Mouse (Mus musculus) heart, adult 8-10 months (tissue): ENCODE results near the gene Cntn5. TPM values are rescaled to one million over a fixed set of nuclear protein-coding genes. Genes with fewer than 3 reads are reported as not detected.

ENCODE experiments used
- DNase-seq: peaks from one replicate; pipeline ENCODE4 v3.0.0; 2022; ENCODE audit warnings: low spot score
- total RNA-seq, 4 experiments: library from RNA; stranded (reverse); gene quantifications; 2 replicates each; pipeline ENCODE4 v1.2.4; 2022

Gene Cntn5
- total RNA-seq, 4 experiments from 2014 or later, result 0.63 to 1.2 (median 0.82) TPM

DNA sequence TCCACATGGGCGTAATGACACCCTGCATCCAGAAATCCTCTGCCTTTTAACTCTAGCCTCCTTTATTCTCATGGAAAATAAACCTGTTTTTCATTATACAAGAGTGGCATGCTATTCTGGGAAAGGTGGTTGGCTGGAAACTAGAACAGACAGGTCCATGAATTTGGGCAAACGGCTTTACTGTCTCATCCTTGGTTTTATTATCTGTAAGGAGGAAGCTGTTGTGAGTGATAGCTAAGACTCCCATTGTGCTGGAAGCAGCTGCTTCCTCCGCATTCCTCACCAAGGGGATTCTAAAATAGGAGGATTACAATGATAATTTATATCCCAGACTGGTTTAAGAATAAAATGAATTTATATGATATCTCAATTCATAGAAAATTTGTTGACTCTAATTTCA lies 955.2 kb downstream of the Cntn5 start:
- DNase-seq, result no peak

DNA sequence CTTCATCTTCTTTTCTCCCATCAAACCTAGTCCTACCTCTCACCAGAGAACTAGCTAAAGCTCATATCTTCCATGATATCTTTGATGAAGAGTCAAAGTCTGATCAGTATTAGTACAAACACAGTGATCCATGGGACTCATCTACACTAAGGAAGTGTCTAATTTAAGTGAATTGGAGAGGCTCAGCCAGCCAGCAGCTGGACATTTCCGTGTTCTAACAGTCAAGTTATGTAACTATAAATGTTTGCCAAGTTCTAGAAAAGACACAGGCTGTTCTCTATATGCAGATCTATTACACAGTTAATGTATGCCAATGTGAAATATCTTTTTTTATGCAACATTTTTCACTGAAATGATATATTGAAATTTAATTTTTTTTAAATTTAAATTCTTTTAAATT lies 959.7 kb downstream of the Cntn5 start:
- DNase-seq, result no peak

DNA sequence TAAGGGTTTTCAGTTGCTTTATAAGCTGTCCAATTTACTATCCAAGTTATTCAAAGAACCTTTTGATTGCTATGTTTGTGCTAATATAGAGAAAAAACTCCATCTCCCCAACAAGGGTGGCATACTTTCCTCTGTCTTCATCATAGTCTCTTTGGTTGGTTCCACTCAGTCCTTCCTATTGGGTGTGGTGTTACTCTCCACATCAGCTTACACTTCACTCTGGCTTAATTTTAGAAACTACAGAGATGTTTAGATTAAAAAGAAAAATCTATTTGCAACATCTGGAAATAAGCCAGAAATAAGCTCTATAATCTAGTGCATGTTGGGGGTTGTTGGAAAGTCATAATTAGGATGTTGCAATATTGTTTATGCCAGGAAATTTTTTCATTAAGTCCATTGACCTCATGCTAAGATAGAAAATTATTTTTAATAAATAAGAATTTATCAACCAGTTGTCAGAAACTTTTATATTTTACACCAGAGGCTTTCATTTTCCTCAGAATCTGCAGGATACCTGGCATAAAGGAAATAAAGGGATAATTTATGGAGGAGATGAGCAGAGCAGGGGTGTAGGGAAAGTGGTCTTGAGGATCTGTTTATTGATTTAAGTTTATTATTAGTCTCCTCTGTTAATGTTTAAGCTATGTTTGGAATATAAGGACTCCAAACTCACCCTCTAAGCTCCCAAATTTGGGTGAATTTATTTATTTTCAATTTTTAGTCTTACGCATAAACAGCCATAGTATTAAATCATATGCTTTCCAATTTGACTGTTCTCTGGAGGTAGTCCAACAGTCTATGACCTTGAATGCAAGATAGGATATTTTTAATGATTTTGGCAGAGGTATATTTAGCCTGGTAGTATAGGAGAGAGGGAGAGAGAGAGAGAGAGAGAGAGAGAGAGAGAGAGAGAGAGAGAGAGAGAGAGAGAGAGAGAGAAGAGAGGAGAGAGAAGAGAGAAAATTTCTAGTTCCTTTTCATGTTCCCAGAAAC lies 966.8 kb downstream of the Cntn5 start:
- DNase-seq, result no peak

DNA sequence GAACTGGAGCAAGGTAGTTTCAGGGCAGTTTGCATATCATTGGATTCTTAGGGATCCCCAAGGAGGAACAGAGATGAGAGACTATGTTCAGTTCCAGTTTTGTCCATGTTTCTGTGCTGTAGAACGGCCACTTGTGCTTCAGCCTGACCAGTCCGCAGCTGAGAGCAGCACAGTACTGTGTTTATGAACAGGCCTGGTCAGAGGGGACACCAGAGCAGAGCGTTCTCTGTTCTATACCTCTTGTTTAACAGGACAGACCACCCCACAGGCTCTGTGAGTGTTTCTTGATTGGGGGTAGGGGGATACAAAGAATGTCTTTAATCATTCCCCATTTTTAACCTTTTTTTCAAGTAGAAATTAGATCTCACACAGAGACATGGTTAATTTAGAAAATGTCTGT lies 984.0 kb downstream of the Cntn5 start:
- no peak for DNase-seq

DNA sequence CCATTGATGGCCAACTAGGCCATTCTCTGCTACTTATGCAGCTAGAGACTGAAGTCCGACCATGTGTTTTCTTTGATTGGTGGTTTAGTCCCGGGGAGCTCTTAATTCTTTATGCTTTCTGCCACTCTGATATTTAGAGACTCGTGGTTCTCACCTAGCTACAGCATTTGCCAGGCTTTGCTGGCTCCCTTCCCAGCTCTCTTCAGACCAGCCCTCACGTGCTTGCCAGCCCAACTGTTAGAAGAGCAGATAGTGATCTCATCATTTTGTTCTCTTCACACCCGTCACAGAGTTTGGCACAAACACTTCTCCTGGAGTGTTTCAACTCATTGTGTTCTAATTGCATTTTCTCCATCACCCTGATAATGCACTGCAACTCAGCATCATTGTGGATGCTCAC lies 1005.5 kb downstream of the Cntn5 start:
- no peak for DNase-seq

DNA sequence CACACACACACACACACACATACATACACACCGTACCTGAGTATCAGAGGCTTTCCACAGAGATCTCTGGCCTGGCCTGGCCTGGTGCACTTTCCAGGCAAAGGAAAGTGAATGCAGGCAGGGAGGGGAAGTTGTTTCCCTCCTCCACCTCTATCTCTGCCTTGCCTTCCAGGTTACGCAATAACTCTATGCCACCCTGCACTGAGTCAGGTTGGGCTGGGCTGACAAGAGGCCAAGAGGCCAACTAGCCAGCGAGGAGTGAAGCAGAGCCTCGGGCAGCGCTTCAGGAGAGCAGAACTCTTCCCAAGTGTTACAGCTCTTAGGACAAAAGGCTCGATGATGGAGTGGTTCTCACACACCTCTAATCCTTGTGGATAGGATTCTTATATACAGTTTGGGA lies 1018.4 kb downstream of the Cntn5 start:
- peak; percentile 7 for DNase-seq

DNA sequence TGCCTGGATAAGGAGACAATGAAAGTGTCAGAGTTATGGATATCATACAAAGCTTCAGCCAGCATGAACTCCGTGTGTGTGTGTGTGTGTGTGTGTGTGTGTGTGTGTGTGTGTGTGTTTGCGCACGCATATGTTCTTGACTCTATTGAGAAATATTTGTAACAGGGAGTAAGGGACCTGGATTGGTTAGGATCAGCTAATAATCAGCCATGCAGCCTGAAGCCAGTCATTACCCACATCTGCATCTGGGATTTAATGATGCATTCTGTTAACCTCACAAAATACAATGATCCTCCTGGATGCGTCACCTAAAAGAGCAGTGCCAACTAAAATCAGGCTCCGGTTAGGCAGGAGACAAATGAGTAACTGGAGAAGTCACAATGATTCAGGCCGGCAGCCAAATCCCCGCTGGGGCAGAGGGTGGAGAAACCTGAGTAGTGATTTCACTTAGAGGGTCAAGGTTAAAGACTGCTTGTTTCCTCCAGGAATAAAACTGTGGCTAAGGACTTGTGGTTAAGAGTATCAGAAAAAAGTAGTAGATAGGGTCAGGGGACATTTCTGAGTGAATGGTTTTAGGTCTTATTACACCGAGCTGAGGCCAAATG lies 1021.7 kb downstream of the Cntn5 start:
- peak; percentile 33 for DNase-seq

DNA sequence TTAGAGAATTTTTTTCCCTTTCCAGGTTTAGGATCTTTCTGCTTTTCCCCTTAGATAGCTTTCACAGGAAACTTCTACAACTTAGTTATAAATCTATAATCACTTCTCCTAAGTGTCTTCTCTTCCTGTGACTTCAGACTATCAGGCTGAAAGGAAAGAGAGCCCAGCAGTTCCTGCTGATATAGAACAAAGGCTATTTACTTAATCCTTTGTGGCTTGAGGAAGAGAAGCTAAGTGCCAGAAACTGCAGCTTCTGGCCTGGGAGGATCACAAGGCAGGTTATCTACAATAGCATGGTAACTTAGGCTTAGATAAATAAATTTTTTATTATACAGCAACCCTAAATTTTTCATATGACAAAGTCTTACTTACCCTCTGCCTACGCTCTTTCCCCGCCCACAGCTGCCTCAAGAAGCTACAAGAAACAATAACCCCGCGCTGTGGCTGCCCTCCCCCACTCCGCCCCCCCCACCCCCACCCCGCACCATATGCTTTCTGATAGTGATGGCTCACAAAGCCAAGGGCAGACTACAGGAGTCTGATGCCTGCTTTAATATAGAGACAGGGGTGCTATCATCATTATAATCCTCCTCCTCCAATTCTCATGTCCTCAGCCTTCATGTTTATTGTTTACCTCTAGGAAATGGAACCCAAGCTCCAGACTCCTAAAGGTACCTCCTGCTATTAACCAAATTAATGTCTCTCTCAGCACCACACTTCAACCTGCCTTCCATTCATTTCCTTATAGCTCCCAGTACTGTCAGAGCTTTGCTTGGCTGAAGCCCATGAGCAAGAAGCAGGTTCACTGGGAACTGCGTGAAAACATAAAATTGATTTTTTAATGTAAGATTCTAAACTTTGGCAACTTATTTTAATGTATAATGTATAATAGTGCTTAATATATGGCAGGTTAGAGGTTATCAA lies 1032.2 kb downstream of the Cntn5 start:
- no peak for DNase-seq

DNA sequence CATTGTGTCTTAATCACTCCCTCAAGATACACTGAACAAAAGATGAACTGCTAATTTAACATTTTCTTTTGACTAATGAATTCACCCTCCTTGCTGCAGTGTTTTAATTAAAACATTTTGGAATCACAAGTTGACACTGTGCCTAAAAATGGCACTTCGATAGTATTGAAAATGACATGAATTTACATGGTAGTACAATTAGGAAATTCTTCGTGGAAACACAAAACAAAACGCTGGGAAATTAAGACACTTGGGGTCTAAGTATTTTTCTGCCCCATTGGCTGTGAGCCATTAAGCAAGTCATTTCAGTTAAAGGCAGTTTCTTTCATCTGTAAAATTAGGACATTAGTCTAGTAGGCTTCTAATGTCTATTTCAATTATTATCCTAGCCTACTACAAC lies 1043.9 kb downstream of the Cntn5 start:
- no peak for DNase-seq

DNA sequence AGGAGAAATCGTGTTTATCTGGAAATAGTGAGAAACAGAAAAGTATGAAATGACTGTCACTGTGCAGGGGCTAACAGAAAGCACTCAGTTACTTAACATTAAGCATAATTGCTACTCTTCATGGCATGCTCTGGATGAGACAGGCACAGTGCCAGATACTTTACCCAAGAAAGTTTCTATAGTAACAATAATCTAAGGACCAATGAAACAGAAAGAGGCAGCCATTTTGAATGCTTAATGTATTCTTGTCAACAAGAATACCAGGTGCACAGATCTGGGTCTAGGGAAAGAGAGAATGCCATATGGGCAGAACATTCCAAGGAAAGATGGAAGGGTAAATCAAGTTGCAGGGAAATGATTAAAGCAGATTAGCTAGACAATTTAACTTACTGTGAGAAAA lies 1045.3 kb downstream of the Cntn5 start:
- no peak for DNase-seq

DNA sequence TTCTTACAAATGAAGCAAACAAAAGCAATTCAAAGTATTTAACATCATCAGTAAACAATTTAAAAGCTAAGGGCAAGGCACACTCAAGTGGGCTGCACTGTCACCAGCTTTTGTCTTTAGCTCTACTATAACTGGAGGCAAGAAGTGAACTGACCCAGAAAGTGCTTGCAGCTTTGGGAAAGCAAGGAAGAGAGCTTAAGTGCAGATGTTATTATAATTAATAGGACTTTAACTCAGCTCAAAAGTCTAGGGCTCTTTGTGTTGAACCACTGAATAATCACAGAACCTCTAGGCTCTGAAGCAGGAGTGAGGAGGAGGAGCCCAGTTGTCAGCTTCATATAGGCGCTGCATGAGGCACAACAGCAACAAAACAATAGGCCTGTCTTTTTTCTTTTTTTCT lies 1049.8 kb downstream of the Cntn5 start:
- DNase-seq, result no peak

DNA sequence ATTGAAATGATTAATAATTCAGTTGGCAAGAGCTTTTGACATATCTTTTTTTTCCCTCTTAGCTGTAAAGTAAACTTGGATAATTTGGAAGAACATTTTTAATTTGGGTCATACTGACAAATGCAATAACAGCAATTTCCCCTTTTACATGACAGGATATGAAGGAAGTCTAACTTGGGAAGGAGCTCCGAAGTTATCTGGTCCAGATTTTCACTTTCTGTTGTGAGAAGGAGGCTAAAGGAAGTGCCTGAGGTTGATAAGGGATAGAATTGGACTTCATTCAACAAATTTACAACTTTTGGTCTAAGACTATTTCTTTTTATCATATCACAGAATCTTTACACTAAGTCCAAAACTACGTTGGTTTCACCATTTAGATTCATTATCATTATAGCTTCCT lies 1074.3 kb downstream of the Cntn5 start:
- DNase-seq, result no peak

DNA sequence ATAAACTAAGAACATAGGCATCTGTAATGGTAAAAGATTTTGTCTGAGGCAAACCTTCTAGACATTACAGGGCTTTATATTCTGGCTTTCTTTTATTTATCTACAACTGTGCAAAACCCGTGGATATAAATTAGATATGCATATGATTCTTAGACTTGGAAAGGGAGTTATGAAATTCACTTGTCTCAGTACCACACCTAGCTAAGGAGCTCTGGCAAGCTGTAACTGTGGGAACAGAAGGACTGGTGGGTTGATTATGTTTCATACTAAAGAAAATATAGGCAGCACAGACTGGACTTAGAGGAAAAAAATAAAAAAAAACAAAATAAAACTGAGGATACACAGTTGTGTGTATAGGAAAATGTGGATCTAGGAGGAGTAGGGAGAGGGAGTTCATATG lies 1084.6 kb downstream of the Cntn5 start:
- no peak for DNase-seq

DNA sequence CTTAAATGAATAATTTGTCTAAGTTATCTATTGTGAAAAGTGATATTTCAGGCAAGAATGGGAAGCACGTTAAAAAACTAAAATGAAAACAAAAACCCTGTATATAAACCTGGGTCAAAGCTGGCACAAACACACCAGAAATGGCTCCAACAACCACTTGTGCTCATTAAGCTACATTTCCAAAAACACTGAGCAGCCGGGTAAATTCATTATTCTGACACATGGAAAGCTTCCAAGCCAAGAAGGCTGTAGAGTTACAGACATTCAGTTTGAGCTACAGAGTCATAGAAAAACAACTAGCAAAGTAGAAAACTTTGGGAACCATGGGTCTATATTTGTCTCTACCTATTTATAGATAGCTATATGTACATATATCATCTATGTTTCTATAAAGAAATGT lies 1087.1 kb downstream of the Cntn5 start:
- no peak for DNase-seq

DNA sequence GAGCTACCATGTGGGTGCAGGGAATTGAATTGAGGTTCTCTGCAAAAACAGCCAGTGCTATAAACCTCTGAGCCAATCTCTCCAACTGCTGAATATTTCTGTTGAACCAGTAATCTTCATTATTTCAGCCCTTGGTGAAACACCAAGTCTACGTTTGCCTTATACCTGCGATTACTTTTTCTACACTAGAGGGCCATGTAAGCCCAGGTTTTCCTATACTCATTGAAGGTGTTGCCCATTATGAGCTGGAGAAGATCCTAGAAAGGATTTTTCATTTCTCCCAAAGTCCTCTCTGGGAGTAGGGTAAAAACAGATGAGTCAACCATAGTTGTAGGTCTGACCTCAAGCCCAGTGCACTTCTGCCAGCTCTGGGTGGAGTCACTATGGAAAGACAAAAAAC lies 1105.0 kb downstream of the Cntn5 start:
- DNase-seq, result no peak

DNA sequence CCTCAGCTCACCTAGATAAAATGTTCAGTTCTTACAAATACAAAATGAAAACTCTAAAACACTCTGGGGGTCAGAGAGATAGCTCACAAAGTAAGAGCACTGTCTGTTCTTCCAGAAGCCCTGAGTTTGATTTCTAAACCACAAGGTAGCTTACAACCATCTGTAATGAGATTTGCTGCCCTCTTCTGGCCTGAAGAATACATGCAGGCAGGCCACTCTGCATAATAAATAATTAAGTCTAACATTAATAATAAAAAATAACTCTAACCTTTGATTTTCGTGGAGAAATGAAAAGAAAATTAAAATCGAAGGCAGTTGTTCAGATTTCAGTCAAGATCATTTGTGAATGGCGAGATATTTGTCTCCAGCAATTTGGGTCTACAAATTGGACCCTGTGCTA lies 1120.9 kb downstream of the Cntn5 start:
- DNase-seq, result no peak

DNA sequence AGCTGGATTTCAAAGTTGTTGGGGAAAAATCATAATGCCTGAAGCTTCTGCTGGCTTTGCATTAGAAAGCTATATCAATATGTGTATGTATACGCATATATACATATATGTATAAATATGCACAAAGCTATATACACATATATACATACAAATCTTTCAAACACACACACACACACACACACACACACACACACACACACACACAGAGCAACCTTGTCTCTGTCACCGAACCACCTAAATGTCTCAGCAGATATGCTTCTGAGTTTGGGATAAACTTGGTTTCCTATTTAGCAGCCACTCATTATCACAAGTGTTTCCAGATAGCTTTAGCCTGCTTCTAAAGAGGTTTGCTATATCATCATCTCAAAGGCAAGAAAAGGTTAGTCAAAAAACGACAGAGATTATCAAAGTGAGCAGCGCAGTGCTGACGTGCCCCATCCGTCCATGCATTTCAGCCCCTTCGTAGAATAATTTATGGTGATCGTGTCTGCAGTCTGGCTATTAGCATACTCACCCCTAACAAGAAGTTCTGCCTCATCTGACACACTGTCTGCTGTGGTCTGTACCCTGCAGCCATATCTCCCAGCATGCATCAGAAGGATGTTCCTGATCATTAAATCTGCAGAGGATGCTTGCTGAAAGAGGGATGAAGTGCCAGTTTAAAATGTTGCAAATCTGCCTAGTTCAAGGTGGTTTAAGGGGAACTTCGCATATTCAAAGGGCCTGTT lies 1123.3 kb downstream of the Cntn5 start:
- no peak for DNase-seq

DNA sequence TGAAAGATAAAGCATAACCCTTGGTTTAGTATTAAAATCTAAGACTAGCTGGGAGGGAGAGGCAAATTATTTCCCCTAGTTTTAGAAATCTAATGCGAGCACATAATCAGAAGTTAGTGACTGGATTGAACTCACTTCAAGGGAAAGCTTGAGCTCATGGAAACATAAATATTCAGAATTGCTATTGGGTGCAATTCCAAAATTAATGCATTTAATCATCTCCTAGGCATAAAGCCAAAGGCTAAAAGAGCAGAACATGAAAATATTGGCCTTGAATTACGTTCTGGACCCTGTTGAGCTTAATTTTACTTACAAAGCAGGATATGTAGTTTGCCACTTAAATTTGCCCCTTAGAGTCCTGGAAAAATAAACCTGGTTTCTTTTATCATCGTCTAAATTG lies 1124.9 kb downstream of the Cntn5 start:
- no peak for DNase-seq

DNA sequence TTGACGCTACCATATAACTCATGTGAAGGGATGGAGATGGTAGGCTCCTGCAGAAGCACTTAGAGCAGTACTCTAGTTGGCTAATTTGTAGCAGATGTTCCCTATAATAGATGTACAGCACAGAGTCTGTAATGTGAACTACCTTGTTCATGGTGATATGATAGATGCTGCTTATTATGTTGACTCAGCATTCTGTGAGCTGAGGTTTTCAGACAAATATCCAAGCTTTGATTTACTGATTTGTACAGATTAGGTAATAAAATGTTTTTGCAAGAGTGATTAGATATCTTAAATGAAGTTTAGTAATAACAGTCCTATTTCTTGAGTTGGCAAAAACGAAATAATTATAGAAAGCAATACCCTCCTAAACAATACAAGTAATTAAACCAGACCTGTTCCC lies 1133.8 kb downstream of the Cntn5 start:
- no peak for DNase-seq

DNA sequence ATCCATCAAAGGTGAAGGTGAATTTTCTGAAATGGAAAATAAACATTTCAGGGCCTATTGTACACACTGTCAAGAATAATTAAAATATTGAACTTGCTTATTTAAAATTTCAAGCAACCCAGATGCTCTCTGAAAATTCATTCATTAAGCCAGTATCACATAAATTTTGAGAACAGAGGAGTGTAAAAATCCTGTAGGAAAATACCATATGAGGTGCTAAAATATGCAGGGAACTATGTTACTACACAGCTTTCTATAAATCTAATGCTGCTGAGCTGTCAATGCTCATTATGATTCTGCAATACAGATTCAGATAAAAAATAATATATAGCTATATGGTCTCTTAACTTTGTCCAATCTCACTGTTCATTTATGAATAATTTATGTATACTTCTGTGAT lies 1134.9 kb downstream of the Cntn5 start:
- DNase-seq, result no peak

DNA sequence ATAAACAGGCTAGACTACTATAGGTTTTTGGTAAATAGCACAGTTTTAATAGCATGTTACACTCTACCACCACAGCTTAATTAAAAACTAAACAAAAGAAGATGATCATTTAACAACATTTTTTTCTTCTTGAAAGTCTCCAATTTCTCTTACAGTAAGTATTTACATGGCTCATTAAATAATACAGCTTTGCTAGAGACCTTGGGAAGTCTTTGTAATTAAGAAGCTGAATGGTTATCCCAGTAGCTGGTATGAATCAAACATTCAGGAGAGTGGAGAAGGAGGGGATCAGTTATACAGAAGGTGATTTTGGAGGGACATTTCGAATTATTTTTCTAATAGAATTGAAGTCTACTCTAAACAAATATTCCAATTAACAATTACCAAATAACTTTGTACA lies 1186.4 kb downstream of the Cntn5 start:
- no peak for DNase-seq
